Mouse (Mus musculus) forebrain, embryonic 12.5 days (tissue): ENCODE results near the gene Timmdc1. TPM values are rescaled to one million over a fixed set of nuclear protein-coding genes. Genes with fewer than 3 reads are reported as not detected.
A peak's percentile ranks its signal among the peaks of the same experiment; 100 is the strongest.

ENCODE experiments used
- ATAC-seq: fragments of 200-750 bp; cut with Nextera tagmentation; 2 replicates; pipeline ENCODE4 v1.8.0; 2017; ENCODE audit warnings: moderate TSS enrichment; ENCODE audit not compliant: low FRiP score
- H3K27ac ChIP-seq: fragments of 300-500 bp; sonication (generic); 2 replicates; pipeline ENCODE4 v1.5.1; 2016; ENCODE audit warnings: mild to moderate bottlenecking
- H3K27me3 ChIP-seq: fragments of 300-500 bp; sonication (generic); 2 replicates; pipeline ENCODE4 v1.6.1; 2016; ENCODE audit warnings: mild to moderate bottlenecking
- H3K36me3 ChIP-seq: fragments of 300-500 bp; sonication (generic); replicated peaks from 2 replicates; pipeline ENCODE4 v1.6.1; 2016; ENCODE audit warnings: mild to moderate bottlenecking
- H3K4me1 ChIP-seq: fragments of 300-500 bp; sonication (generic); 2 replicates; pipeline ENCODE4 v1.6.1; 2016
- H3K4me2 ChIP-seq: fragments of 300-500 bp; sonication (generic); 2 replicates; pipeline ENCODE4 v1.6.1; 2016; ENCODE audit warnings: mild to moderate bottlenecking, moderate library complexity
- H3K4me3 ChIP-seq: fragments of 300-500 bp; sonication (generic); replicated peaks from 2 replicates; pipeline ENCODE4 v1.5.1; 2016; ENCODE audit warnings: mild to moderate bottlenecking
- H3K9ac ChIP-seq: fragments of 300-500 bp; sonication (generic); 2 replicates; pipeline ENCODE4 v1.6.1; 2016; ENCODE audit warnings: mild to moderate bottlenecking
- H3K9me3 ChIP-seq: fragments of 300-500 bp; sonication (generic); 2 replicates; pipeline ENCODE4 v1.6.1; 2016
- WGBS: fragments of 180-500 bp; shearing (Covaris S2); methylation state at CpG from one replicate; pipeline ENCODE4 v1.1.7; 2016; 5-methylcytosine and 5-hydroxymethylcytosine counted together
- polyA plus RNA-seq: library from polyadenylated mRNA; unstranded; fragments of >200 nt; fragmentation: Nextera tagmentation; extraction: Ambion mirVana; gene quantifications from 2 replicates; pipeline ENCODE4 v1.2.1, GENCODE M21; 2016

Gene Timmdc1
- polyA plus RNA-seq, 1 experiment from 2014 or later, result 30.5 TPM

DNA sequence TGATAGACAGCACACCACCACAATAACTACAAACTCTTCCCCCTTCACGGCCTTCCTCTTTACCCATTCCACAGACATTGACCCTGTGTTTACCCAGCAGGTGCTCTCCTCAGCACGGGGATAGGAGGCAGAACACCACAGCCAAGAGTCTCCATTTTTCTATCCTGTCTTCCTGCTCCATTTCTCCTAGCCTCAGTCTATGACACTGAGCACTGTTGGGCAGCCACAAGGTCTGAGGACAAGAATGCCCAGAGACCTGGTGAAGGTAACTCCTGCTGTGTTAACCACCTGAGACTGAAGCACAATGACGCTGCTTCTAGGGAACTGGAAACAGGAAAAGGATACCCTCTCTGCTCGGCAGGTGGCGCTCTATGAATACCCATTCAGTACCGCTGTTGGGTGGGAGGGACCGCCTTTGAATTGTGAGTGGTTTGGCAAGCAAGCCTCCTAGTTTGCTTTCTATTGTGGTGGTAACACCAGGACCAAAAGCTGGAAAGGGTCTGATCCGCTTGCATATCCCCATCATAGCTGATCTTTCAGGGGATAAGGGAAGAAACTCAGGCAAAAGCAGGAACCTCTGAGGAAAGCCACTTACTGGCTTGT is 14.2 kb upstream of the Timmdc1 start:
- Histone ChIP-seq H3K36me3 (peaks cover 92% of the 10 kb centered on the region), H3K9ac (no peak overlapping the region), H3K27me3 (no peaks in the 10 kb centered on the region), H3K4me2 (no peak overlapping the region), H3K9me3 (no peaks in the 10 kb centered on the region), H3K27ac (no peak overlapping the region), H3K4me1 (no peaks in the 10 kb centered on the region), H3K4me3 (no peak overlapping the region)
- WGBS, result 44% methylated on average over 8 of the region's 8 CpGs
- ATAC-seq, result peak; percentile 53; the same call in 1 of the 2 replicates

GRCm38 (mm10) chr16:38526264-38526663 is 3.8 kb upstream of the Timmdc1 start:
- no peak overlapping the region for H3K4me3 ChIP-seq
- H3K4me2 ChIP-seq, result no peak overlapping the region
- 92% methylated on average over 6 of the region's 6 CpGs for WGBS
- no peak overlapping the region for H3K27ac ChIP-seq
- H3K27me3 ChIP-seq, result no peaks in the 10 kb centered on the region
- ATAC-seq, result no peak
- peaks cover 12% of the 10 kb centered on the region for H3K4me1 ChIP-seq
- no peaks in the 10 kb centered on the region for H3K9me3 ChIP-seq
- H3K9ac ChIP-seq, result no peak overlapping the region
- peaks cover 70% of the 10 kb centered on the region for H3K36me3 ChIP-seq

- Histone ChIP-seq H3K4me2 (peak overlapping the region; percentile 60), H3K27ac (no peak overlapping the region), H3K9ac (peak overlapping the region; percentile 48), H3K4me1 (peaks cover 18% of the 10 kb centered on the region), H3K27me3 (no peaks in the 10 kb centered on the region), H3K9me3 (no peaks in the 10 kb centered on the region), H3K36me3 (peaks cover 42% of the 10 kb centered on the region), H3K4me3 (peak overlapping the region; percentile 93)
- 35% methylated on average over 8 of the region's 8 CpGs for WGBS
- no peak for ATAC-seq
These were observed 1.1 kb downstream of the Timmdc1 start for GRCm38 (mm10) chr16:38521211-38521987.

DNA sequence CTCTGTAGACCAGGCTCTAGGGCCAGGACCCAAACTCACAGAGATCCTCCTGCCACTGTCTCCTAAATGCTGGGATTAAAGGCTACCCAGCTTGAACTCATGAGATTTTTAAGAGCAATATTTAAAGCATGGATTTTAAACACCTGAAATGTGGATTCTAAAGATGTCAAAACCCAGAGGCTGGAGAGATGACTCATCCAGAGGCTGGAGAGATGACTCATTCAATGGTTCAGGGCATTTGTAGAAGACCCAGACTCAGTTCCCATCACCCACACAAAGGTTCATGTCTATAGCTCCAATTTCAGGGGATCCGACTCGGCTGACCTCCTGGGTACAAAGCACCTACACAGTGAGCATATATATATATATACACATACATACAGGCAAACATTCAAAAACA is 3.3 kb downstream of the Timmdc1 start:
- H3K4me1 ChIP-seq, result peaks cover 18% of the 10 kb centered on the region
- H3K4me2 ChIP-seq, result no peak overlapping the region
- peaks cover 36% of the 10 kb centered on the region for H3K36me3 ChIP-seq
- H3K9me3 ChIP-seq, result no peaks in the 10 kb centered on the region
- H3K27ac ChIP-seq, result no peak overlapping the region
- H3K27me3 ChIP-seq, result no peaks in the 10 kb centered on the region
- no peak overlapping the region for H3K9ac ChIP-seq
- 93% methylated on average over 2 of the region's 2 CpGs for WGBS
- H3K4me3 ChIP-seq, result no peak overlapping the region
- ATAC-seq, result no peak

GRCm38 (mm10) chr16:38510846-38511245 is 11.6 kb downstream of the Timmdc1 start:
- Histone ChIP-seq H3K4me1 (no peaks in the 10 kb centered on the region), H3K4me3 (no peak overlapping the region), H3K27ac (no peak overlapping the region), H3K9me3 (no peaks in the 10 kb centered on the region), H3K9ac (no peak overlapping the region), H3K36me3 (peaks cover 61% of the 10 kb centered on the region), H3K4me2 (no peak overlapping the region), H3K27me3 (no peaks in the 10 kb centered on the region)
- 96% methylated on average over 2 of the region's 2 CpGs for WGBS
- ATAC-seq, result no peak

GRCm38 (mm10) chr16:38506041-38506634 is 16.3 kb downstream of the Timmdc1 start:
- 81% methylated on average over 4 of the region's 4 CpGs for WGBS
- no peaks in the 10 kb centered on the region for H3K9me3 ChIP-seq
- no peak overlapping the region for H3K4me2 ChIP-seq
- ATAC-seq, result peak; percentile 78; the same call in 1 of the 2 replicates
- no peak overlapping the region for H3K4me3 ChIP-seq
- H3K4me1 ChIP-seq, result no peaks in the 10 kb centered on the region
- peaks cover 67% of the 10 kb centered on the region for H3K36me3 ChIP-seq
- no peaks in the 10 kb centered on the region for H3K27me3 ChIP-seq
- no peak overlapping the region for H3K27ac ChIP-seq
- no peak overlapping the region for H3K9ac ChIP-seq

- ATAC-seq, result no peak
- no peak overlapping the region for H3K4me3 ChIP-seq
- H3K4me2 ChIP-seq, result no peak overlapping the region
- WGBS, result 93% methylated on average over 4 of the region's 4 CpGs
- H3K36me3 ChIP-seq, result peaks cover 63% of the 10 kb centered on the region
- no peaks in the 10 kb centered on the region for H3K4me1 ChIP-seq
- no peak overlapping the region for H3K9ac ChIP-seq
- H3K27me3 ChIP-seq, result no peaks in the 10 kb centered on the region
- H3K27ac ChIP-seq, result no peak overlapping the region
- no peaks in the 10 kb centered on the region for H3K9me3 ChIP-seq
These were observed 18.9 kb downstream of the Timmdc1 start for GRCm38 (mm10) chr16:38503528-38503927.

GRCm38 (mm10) chr16:38502469-38502868 is 20.0 kb downstream of the Timmdc1 start:
- ATAC-seq, result no peak
- H3K36me3 ChIP-seq, result peaks cover 61% of the 10 kb centered on the region

DNA sequence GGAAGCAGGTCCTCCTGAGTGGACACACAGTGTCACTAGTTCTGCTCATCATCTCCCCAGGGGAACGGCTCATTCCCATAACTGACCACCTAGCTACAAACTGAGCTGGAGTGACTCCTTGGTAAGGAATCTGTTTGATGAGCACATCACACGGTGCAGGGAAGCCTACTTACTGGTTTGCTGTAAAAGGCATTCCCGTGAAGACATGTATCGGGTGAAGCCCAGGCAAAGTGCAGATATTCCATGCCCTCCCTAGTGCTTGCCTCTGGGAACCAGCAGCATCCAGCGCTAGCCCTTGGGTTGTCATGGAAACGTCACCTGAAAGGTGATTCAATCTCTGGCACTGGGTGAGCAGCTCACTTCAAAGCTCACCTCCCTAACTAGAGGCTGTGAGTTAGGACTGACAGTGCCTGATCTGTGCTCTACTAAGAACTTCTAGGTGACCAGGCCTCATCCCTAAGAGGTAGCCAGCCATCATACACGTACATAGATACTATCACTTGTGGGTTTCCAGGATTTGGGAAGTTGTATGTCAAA is 25.8 kb downstream of the Timmdc1 start:
- H3K36me3 ChIP-seq, result peaks cover 27% of the 10 kb centered on the region
- no peak overlapping the region for H3K4me2 ChIP-seq
- no peak overlapping the region for H3K27ac ChIP-seq
- no peak overlapping the region for H3K4me3 ChIP-seq
- no peaks in the 10 kb centered on the region for H3K4me1 ChIP-seq
- WGBS, result 87% methylated on average over 7 of the region's 7 CpGs
- H3K9me3 ChIP-seq, result no peaks in the 10 kb centered on the region
- no peak overlapping the region for H3K9ac ChIP-seq
- no peaks in the 10 kb centered on the region for H3K27me3 ChIP-seq
- ATAC-seq, result no peak

More at GRCm38 (mm10) chr16:38502469-38502868, 20.0 kb downstream of the Timmdc1 start:
- Histone ChIP-seq H3K9me3 (no peaks in the 10 kb centered on the region), H3K4me3 (no peak overlapping the region), H3K4me1 (no peaks in the 10 kb centered on the region), H3K27me3 (no peaks in the 10 kb centered on the region), H3K4me2 (no peak overlapping the region), H3K9ac (no peak overlapping the region), H3K27ac (no peak overlapping the region)
- 94% methylated on average over 10 of the region's 10 CpGs for WGBS

- Histone ChIP-seq H3K9me3 (no peaks in the 10 kb centered on the region), H3K36me3 (peaks cover 17% of the 10 kb centered on the region), H3K9ac (no peak overlapping the region), H3K27ac (no peak overlapping the region), H3K27me3 (no peaks in the 10 kb centered on the region), H3K4me1 (no peaks in the 10 kb centered on the region), H3K4me3 (no peak overlapping the region), H3K4me2 (no peak overlapping the region)
- ATAC-seq, result no peak
- WGBS, result 90% methylated on average over 10 of the region's 10 CpGs
These were observed 28.6 kb downstream of the Timmdc1 start for GRCm38 (mm10) chr16:38493890-38494289.

DNA sequence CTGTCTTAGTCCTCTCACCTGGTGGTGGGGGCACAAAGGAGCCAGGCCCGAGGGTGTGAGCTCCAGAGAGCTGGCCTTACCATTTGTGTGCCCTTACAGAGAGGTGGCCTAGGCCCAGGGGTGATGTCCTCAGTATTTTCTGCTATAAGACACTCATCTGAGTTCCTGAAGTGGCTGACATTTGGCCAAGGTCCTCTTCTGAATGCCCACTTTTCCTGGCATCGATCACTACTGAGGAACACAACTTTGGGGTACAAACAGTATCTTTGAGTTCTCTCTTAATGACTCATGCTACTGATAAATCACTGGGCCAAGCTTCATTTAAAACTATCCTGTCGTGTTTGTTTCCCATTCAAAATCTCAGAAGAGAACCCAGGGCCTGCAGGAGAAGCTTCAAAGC is 29.9 kb downstream of the Timmdc1 start:
- 82% methylated on average over 3 of the region's 3 CpGs for WGBS
- Histone ChIP-seq H3K4me3 (no peak overlapping the region), H3K27ac (no peak overlapping the region), H3K27me3 (no peaks in the 10 kb centered on the region), H3K36me3 (peaks cover 6% of the 10 kb centered on the region), H3K4me1 (no peaks in the 10 kb centered on the region), H3K9me3 (no peaks in the 10 kb centered on the region), H3K4me2 (no peak overlapping the region), H3K9ac (no peak overlapping the region)
- ATAC-seq, result no peak

- no peak; the same call in 1 of the 2 replicates for ATAC-seq
- Histone ChIP-seq H3K9me3 (no peaks in the 10 kb centered on the region), H3K4me2 (peak overlapping the region; percentile 54), H3K27ac (no peak overlapping the region), H3K4me1 (peaks cover 9% of the 10 kb centered on the region), H3K4me3 (peak overlapping the region; percentile 36), H3K36me3 (no peaks in the 10 kb centered on the region), H3K9ac (no peak overlapping the region), H3K27me3 (peaks cover 26% of the 10 kb centered on the region)
- WGBS, result 39% methylated on average over 42 of the region's 42 CpGs
These were observed 38.7 kb downstream of the Timmdc1 start for GRCm38 (mm10) chr16:38483582-38484309.
